Mouse (Mus musculus) megakaryocyte, embryonic 14.5 days (primary cell): ENCODE measurements around the gene 1700102P08Rik.

ENCODE experiments used
- FLI1 ChIP-seq: IDR thresholded peaks from 2 replicates; pipeline ENCODE4 v1.6.1; 2012; ENCODE audit warnings: low read length, inconsistent platforms, mixed read lengths
- GATA1 ChIP-seq: IDR thresholded peaks from 3 replicates; pipeline ENCODE4 v1.6.1; 2012; ENCODE audit warnings: mixed read lengths, low read length, inconsistent platforms, borderline replicate concordance

GRCm38 (mm10) chr9:108381382-108381781, 11.2 kb upstream of the 1700102P08Rik start:
- TF ChIP-seq FLI1 (no peak), GATA1 (no peak)
